Mouse (Mus musculus) forebrain, embryonic 14.5 days (tissue): ENCODE results near the gene Dpysl5. TPM values are rescaled to one million over a fixed set of nuclear protein-coding genes. Genes with fewer than 3 reads are reported as not detected.

ENCODE experiments used
- ATAC-seq: fragments of 200-750 bp; cut with Nextera tagmentation; 2 replicates; pipeline ENCODE4 v1.8.0; 2017; ENCODE audit warnings: mild to moderate bottlenecking, moderate library complexity
- DNase-seq: peaks from one replicate; pipeline ENCODE4 v3.0.0-alpha.2; 2015; ENCODE audit warnings: low spot score
- H3K27ac ChIP-seq: fragments of 300-500 bp; sonication (generic); 2 replicates; pipeline ENCODE4 v1.5.1; 2014; ENCODE audit warnings: low read depth, mild to moderate bottlenecking, control low read depth, low read length, moderate library complexity
- H3K27me3 ChIP-seq: fragments of 300-500 bp; sonication (generic); replicated peaks from 2 replicates; pipeline ENCODE4 v1.6.1; 2014; ENCODE audit warnings: low read length, control low read depth, mixed read lengths; ENCODE audit not compliant: control insufficient read depth, insufficient read depth
- H3K36me3 ChIP-seq: fragments of 300-500 bp; sonication (generic); 2 replicates; pipeline ENCODE4 v1.6.1; 2014; ENCODE audit warnings: low read length, control low read depth; ENCODE audit not compliant: control insufficient read depth, insufficient read depth
- H3K4me1 ChIP-seq: fragments of 300-500 bp; sonication (generic); 2 replicates; pipeline ENCODE4 v1.6.1; 2014; ENCODE audit warnings: antibody characterized with exemption, low read length, control low read depth; ENCODE audit not compliant: control insufficient read depth, insufficient read depth
- H3K4me2 ChIP-seq: fragments of 300-500 bp; sonication (generic); 2 replicates; pipeline ENCODE4 v1.6.1; 2014; ENCODE audit warnings: mild to moderate bottlenecking, control low read depth, low read length
- H3K4me3 ChIP-seq: fragments of 300-500 bp; sonication (generic); 2 replicates; pipeline ENCODE4 v1.5.1; 2014; ENCODE audit warnings: low read depth, low read length, control low read depth
- H3K9ac ChIP-seq: fragments of 300-500 bp; sonication (generic); 2 replicates; pipeline ENCODE4 v1.6.1; 2014; ENCODE audit warnings: mild to moderate bottlenecking, low read length, control low read depth, moderate library complexity
- H3K9me3 ChIP-seq: fragments of 300-500 bp; sonication (generic); replicated peaks from 2 replicates; pipeline ENCODE4 v1.6.1; 2016; ENCODE audit warnings: low read length, control low read depth, mixed read lengths; ENCODE audit not compliant: control insufficient read depth
- WGBS: fragments of 180-500 bp; shearing (Covaris S2); extraction: QIAGEN DNeasy Blood & Tissue Kit; methylation state at CpG from one replicate; pipeline ENCODE4 v1.1.7; 2014; 5-methylcytosine and 5-hydroxymethylcytosine counted together
- polyA plus RNA-seq: library from polyadenylated mRNA; unstranded; fragments of >200 nt; fragmentation: Nextera tagmentation; extraction: Ambion mirVana; gene quantifications from 2 replicates; pipeline ENCODE4 v1.2.1, GENCODE M21; 2014

Dpysl5 gene
- polyA plus RNA-seq, 1 experiment from 2014 or later, result 152 TPM

DNA sequence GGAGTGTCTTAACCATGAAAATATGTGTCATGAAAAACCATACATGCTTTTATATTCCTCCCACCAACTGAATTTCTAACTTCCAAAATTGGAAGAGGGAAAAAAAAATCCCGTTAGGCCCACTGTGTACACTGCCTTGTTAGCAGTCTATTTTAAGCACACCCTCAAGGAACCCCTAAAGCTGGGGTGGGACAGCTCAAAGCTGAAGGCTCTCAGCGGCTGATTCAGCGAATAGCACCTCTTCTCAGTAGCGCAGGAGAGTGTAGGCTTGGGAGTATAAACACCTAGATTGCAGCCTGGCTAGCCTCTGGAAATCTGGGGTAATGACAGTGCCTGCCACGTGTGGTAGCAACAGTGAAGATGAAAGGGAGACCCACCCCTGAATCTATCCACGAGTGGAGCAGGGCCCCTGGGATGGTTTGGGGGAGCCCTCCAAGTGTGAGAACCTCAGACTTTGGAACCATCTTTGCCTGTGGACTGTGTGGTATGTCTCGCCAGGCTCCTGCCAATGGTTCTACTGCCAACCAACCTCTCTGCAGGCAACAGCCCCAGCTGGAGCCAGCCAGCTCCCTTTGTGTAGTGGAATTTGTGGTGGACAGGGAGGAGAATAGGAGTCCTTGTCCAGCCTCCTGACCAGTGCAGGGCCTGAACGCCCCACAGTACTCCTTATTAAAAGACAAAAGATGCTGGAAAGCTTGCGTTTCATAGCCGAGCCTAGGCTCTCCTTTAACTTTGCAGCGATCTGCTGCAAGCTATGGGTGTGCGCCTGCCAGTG, 54.4 kb downstream of the Dpysl5 start:
- WGBS, result 61% methylated on average over 12 of the region's 12 CpGs
- peaks cover 17% of the 10 kb centered on the region for H3K36me3 ChIP-seq
- DNase-seq, result peak; percentile 38
- ATAC-seq, result no peak
- peak overlapping the region; percentile 36; the same call in 1 of the 2 replicates for H3K27ac ChIP-seq
- no peaks in the 10 kb centered on the region for H3K27me3 ChIP-seq
- H3K9ac ChIP-seq, result peak overlapping the region; percentile 25; the same call in 1 of the 2 replicates
- peaks cover 46% of the 10 kb centered on the region for H3K4me1 ChIP-seq
- H3K9me3 ChIP-seq, result no peaks in the 10 kb centered on the region
- H3K4me3 ChIP-seq, result no peak overlapping the region
- no peak overlapping the region for H3K4me2 ChIP-seq

DNA sequence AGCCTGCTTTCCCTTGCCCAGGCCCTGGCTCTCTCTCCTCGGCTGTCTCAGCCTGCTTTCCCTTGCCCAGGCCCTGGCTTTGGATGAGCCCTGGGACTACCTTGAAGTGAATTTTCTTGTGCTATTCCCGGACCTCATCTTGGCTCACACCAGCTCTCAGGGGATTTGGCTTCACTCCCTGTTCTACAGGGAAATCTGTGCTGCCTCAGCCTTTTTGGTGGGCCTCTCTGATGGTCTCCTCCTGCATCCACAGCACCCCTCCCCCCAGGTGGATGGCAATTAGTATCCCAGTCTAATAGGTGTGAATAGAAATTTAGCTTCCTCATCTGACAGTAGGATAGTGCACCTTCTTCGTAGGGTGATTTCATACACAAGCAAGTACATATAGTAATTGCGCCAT, 56.7 kb downstream of the Dpysl5 start:
- DNase-seq (peak; percentile 52), ATAC-seq (no peak)
- no peak overlapping the region for H3K9ac ChIP-seq
- H3K4me3 ChIP-seq, result no peak overlapping the region
- peaks cover 38% of the 10 kb centered on the region for H3K4me1 ChIP-seq
- 59% methylated on average over 4 of the region's 4 CpGs for WGBS
- H3K9me3 ChIP-seq, result no peaks in the 10 kb centered on the region
- peaks cover 14% of the 10 kb centered on the region for H3K36me3 ChIP-seq
- no peak overlapping the region for H3K4me2 ChIP-seq
- H3K27me3 ChIP-seq, result no peaks in the 10 kb centered on the region
- peak overlapping the region; percentile 69 for H3K27ac ChIP-seq

DNA sequence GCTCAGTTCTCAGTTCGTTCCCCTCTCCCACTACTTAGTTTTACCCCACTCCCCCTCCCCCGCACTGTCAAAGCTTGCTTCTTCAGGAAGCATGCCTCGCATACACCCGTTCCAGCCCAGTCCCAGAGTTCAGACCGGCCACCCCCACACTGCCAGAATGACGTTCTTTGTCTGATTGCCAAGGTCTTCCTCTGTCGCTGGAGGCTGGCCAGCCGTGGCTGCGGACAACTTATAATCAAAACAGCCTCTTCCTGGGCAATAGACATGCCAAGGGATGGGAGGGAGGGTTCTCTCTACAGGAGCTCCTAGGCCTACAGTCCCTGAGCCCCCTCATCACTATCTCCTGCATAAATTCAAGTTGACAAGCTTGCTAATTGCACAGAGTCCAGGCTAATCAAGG, 57.2 kb downstream of the Dpysl5 start:
- peaks cover 14% of the 10 kb centered on the region for H3K36me3 ChIP-seq
- H3K27ac ChIP-seq, result peak overlapping the region; percentile 69; the same call in 1 of the 2 replicates
- ATAC-seq (peak; percentile 49; the same call in 1 of the 2 replicates), DNase-seq (peak; percentile 70)
- 14% methylated on average over 9 of the region's 9 CpGs for WGBS
- H3K4me2 ChIP-seq, result no peak overlapping the region
- no peaks in the 10 kb centered on the region for H3K27me3 ChIP-seq
- no peak overlapping the region for H3K4me3 ChIP-seq
- H3K9me3 ChIP-seq, result no peaks in the 10 kb centered on the region
- H3K4me1 ChIP-seq, result peaks cover 35% of the 10 kb centered on the region
- H3K9ac ChIP-seq, result no peak overlapping the region

DNA sequence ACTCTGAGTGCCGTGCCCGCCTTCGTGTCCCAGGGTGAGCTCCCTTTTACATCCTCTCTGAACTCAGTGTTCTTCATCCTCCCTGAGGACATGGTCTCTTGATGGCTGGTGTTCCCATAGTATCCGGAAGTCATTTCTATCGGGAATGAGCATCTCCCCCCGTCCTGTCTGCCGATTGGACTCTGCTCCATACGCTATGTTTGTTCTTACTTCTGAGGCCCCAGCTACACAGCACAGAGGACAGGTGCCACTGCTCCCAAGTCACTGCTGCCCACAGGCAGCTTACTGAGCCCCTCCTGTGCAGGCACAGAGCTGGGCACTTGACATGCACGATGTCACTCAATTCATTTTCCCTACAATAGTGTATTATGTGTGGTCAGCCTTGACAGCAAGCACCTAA, 57.7 kb downstream of the Dpysl5 start:
- Histone ChIP-seq H3K4me1 (peaks cover 35% of the 10 kb centered on the region), H3K27me3 (no peaks in the 10 kb centered on the region), H3K4me3 (no peak overlapping the region), H3K9ac (no peak overlapping the region), H3K36me3 (peaks cover 14% of the 10 kb centered on the region), H3K9me3 (no peaks in the 10 kb centered on the region), H3K27ac (peak overlapping the region; percentile 10; the same call in 1 of the 2 replicates), H3K4me2 (no peak overlapping the region)
- DNase-seq (no peak), ATAC-seq (no peak)
- WGBS, result 78% methylated on average over 9 of the region's 9 CpGs

DNA sequence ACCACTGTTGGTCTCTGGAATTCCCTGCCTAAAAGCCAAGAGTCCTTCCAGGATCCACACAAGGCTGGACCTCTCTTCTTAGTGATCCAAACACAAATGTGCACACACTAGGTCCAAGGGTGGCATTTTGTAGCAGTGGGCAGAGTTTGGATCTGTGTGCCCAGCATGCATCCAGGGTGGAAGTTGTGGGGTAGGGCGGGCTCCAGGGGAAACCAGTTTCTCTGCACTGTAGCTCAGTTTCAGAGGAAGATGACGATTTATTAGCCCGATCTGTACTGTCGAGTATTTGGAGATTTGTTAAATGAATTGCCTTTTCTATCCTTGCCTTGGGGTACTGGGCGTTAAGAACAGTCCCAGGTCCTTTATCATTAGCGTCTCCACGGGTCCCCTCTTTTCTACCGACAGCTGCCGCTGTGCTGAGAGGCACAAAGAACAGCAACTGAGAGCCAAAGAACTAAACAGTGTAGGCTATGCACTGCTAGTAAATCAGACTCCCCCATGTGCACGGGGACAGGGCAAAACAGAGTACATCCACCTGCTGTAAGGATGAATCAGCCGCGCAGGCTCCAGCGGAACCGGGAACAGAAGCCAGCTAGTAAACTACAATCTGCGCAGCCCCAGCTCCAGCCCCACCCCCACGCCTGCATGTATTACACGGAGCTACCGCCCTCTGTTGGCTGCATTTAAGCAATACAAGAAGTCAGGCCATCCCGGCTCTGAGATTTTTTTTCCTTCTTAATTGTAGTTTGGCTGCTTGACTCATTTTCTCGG, 63.4 kb downstream of the Dpysl5 start:
- Histone ChIP-seq H3K36me3 (peaks cover 29% of the 10 kb centered on the region), H3K9me3 (no peaks in the 10 kb centered on the region), H3K4me1 (peaks cover 13% of the 10 kb centered on the region), H3K4me2 (peak overlapping the region; percentile 52), H3K27me3 (no peaks in the 10 kb centered on the region), H3K4me3 (peak overlapping the region; percentile 16; the same call in 1 of the 2 replicates), H3K27ac (peak overlapping the region; percentile 67), H3K9ac (peak overlapping the region; percentile 58)
- DNase-seq, result peak; percentile 96
- WGBS, result 6% methylated on average over 20 of the region's 20 CpGs
- peak; percentile 89 for ATAC-seq

DNA sequence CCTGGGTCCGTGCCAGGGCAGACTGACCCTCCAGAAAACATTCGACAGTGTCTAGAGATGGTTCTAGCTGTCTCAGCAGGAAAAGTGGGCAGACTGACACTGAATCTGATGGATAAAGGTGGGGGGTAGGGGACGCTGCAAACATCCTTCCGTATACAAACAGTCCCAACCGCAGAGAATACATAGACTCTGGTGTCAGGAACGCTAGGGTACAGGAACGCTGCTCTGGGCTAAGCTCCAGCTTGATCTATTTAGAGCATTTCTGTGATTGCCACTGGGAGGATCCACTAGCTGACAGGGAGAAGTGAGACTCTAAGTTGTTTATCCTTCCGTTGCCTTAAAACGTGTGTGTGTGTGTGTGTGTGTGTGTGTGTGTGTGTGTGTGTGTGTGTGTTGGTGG, 69.3 kb downstream of the Dpysl5 start:
- DNase-seq (no peak), ATAC-seq (no peak)
- WGBS, result 86% methylated on average over 9 of the region's 9 CpGs
- H3K4me1 ChIP-seq, result no peaks in the 10 kb centered on the region
- H3K9me3 ChIP-seq, result no peaks in the 10 kb centered on the region
- no peak overlapping the region for H3K4me2 ChIP-seq
- no peaks in the 10 kb centered on the region for H3K27me3 ChIP-seq
- H3K36me3 ChIP-seq, result peaks cover 86% of the 10 kb centered on the region
- no peak overlapping the region for H3K9ac ChIP-seq
- H3K27ac ChIP-seq, result no peak overlapping the region
- H3K4me3 ChIP-seq, result no peak overlapping the region

DNA sequence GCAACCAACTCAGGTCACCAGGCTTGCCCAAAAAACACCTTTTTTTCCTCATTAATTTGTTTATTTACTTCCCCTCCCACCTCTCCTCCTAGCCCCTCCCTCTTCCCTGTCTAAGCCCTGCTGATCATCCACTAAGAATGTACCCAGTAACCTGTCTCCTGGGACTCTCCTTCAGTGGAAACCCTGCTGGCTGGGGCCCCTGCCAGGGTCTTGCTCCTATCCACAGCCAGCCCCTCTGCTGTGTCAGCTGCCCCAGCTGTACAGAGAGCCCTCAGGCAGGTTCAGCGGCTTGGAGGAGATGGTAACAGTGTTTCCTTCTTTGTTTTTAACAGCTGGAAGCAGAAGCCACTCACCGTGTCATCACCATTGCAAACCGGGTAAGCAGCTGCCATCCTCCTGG, 69.8 kb downstream of the Dpysl5 start:
- Histone ChIP-seq H3K4me1 (no peaks in the 10 kb centered on the region), H3K9me3 (no peaks in the 10 kb centered on the region), H3K4me2 (no peak overlapping the region), H3K27ac (no peak overlapping the region), H3K9ac (no peak overlapping the region), H3K4me3 (no peak overlapping the region), H3K27me3 (no peaks in the 10 kb centered on the region), H3K36me3 (peaks cover 90% of the 10 kb centered on the region)
- DNase-seq, result no peak
- no peak for ATAC-seq
- WGBS, result 75% methylated on average over 3 of the region's 3 CpGs

DNA sequence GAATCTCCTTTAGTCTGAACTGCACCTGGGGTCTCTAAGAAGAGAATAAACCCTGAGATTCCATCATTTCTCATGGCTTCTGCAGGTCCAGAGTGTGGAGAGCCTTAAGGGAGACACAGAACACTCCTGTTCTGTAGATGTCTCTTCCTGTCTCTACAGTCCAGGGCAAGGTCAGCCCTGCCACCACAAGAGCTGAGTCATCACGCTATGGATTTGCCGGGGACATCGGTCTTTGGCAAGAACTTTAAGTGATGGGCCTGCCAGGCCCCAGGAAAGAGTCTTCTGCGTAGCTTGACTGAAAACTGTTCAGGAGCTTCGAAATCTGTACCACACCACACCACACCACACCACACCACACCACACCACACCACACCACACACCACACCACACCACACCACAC, 76.0 kb downstream of the Dpysl5 start:
- Histone ChIP-seq H3K9ac (no peak overlapping the region), H3K27ac (no peak overlapping the region), H3K4me2 (no peak overlapping the region), H3K9me3 (no peaks in the 10 kb centered on the region), H3K27me3 (no peaks in the 10 kb centered on the region), H3K4me1 (no peaks in the 10 kb centered on the region), H3K4me3 (no peak overlapping the region), H3K36me3 (peaks cover 94% of the 10 kb centered on the region)
- ATAC-seq, result no peak
- 92% methylated on average over 5 of the region's 5 CpGs for WGBS
- DNase-seq, result no peak

DNA sequence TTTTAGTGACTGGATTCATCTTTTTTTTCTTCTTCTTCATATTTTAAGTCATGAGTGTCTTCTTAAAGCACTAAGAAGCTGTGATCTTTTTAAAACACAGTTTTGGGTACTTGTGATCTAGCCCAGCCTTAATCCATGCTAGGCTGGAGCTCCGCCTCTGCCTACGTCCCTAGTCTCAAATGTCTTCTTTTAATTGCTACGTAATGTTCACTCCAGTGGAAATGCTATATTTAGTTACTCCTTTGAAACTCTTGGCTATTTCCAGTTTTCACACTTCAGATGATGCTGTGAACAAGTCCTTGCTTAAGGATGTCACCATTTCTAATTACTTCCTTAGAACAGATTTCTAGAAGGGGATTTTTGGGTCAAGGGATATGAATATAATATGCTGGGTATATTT, 78.7 kb downstream of the Dpysl5 start:
- H3K4me3 ChIP-seq, result no peak overlapping the region
- no peak for ATAC-seq
- no peaks in the 10 kb centered on the region for H3K27me3 ChIP-seq
- 75% methylated on average over 3 of the region's 3 CpGs for whole genome bisulfite sequencing
- DNase-seq, result no peak
- no peaks in the 10 kb centered on the region for H3K4me1 ChIP-seq
- H3K9me3 ChIP-seq, result no peaks in the 10 kb centered on the region
- H3K27ac ChIP-seq, result no peak overlapping the region
- no peak overlapping the region for H3K9ac ChIP-seq
- H3K4me2 ChIP-seq, result no peak overlapping the region
- H3K36me3 ChIP-seq, result peaks cover 94% of the 10 kb centered on the region
